Mouse (Mus musculus): ENCODE measurements around the gene Eno2. TPM values are rescaled to one million over a fixed set of nuclear protein-coding genes. Genes with fewer than 3 reads are reported as not detected.

The Eno2 gene
- polyA plus RNA-seq, 1 experiment = 1.4 TPM

DNA sequence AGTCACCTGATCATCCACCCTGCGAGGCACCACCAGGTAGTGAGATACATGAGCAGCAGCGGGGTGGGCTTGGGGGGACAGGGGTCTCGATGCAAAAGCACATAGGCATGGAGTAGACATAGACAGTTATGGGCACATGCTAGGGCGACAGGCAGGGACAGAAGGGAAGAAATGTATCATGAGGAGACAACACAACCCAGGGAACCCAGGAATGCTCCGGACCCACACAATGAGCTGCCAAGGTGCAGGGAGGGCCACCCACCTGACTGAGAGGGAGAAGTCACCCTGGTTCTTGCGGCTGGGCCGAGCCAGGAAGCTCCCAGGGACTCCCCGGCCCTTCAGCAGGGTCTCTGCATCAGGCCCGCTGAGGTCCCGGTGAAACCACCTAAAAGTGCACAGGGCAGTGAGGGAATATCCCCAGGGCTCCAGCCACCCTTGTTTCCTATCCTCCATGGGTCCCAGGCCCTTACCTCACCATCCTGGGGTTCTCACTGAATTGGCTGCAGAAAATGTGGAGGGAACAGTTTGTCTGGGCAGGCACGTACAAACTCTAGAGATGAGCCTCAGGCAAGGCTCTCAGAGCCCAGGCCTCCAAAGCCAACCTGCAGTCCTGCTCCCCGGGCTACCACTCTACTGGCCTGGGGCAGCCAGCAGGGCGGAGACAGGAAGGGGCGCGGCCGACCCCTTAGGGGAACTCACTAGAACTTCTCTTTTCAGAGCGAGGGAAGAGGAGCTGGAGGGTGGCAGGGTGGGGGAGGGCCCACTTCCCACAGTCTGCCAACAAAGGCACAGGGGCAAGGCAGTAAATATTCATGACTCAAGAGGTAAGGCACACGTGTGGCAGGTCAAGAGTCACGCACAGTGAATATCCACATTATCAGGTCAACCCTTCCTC lies 36.8 kb downstream of the Eno2 start:
- Histone ChIP-seq H3K4me3 (replicated peaks; ENCODE audit: control insufficient read depth, low read depth, low read length) (peak overlapping the region; percentile 87), H3K27ac (ENCODE audit: control insufficient read depth, insufficient read depth, low read depth, low read length, poor library complexity) (peak overlapping the region; percentile 92), H3K4me1 (ENCODE audit: control insufficient read depth, insufficient read depth, low read length) (peaks cover 10% of the 10 kb centered on the region)
- 1% methylated on average over 19 of the region's 19 CpGs for WGBS
- TF ChIP-seq POLR2A (IDR thresholded peaks at IDR 0.05; ENCODE audit: borderline replicate concordance, control insufficient read depth, low read depth, low read length) (peak; percentile 98; the same call in 1 of the 2 replicates), CTCF (IDR thresholded peaks at IDR 0.05; ENCODE audit: control insufficient read depth, insufficient read depth, low read length) (0 out of 2 replicates have a peak, but pooled peaks have one; percentile 3)

DNA sequence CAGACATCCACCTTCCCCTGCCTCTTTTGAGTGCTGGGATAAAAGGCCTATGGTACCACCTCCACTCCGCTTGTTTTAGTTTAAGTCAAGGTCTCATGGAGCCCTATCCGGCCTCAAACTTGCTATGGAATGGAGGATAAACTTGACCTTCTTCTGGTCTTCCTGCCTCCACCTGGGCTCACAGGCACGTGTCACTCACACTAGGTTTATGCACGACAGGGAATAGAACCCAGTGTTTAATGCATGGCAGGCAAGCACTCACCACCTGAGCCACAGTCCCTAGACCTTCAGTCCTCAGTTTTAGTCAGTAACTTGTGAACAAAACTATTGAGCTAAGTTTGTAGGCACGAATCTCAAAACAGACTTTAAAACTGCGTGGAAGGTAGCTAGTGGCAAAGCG lies 38.4 kb downstream of the Eno2 start:
- Histone ChIP-seq H3K27ac (ENCODE audit: control insufficient read depth, insufficient read depth, low read depth, low read length, poor library complexity) (peak overlapping the region; percentile 92; the same call in 1 of the 2 replicates), H3K4me1 (ENCODE audit: control insufficient read depth, insufficient read depth, low read length) (peaks cover 10% of the 10 kb centered on the region), H3K4me3 (replicated peaks; ENCODE audit: control insufficient read depth, low read depth, low read length) (peak overlapping the region; percentile 87)
- TF ChIP-seq POLR2A (IDR thresholded peaks at IDR 0.05; ENCODE audit: borderline replicate concordance, control insufficient read depth, low read depth, low read length) = no peak
- TF ChIP-seq CTCF (IDR thresholded peaks at IDR 0.05; ENCODE audit: control insufficient read depth, insufficient read depth, low read length) = no peak
- 65% methylated on average over 7 of the region's 7 CpGs for WGBS

DNA sequence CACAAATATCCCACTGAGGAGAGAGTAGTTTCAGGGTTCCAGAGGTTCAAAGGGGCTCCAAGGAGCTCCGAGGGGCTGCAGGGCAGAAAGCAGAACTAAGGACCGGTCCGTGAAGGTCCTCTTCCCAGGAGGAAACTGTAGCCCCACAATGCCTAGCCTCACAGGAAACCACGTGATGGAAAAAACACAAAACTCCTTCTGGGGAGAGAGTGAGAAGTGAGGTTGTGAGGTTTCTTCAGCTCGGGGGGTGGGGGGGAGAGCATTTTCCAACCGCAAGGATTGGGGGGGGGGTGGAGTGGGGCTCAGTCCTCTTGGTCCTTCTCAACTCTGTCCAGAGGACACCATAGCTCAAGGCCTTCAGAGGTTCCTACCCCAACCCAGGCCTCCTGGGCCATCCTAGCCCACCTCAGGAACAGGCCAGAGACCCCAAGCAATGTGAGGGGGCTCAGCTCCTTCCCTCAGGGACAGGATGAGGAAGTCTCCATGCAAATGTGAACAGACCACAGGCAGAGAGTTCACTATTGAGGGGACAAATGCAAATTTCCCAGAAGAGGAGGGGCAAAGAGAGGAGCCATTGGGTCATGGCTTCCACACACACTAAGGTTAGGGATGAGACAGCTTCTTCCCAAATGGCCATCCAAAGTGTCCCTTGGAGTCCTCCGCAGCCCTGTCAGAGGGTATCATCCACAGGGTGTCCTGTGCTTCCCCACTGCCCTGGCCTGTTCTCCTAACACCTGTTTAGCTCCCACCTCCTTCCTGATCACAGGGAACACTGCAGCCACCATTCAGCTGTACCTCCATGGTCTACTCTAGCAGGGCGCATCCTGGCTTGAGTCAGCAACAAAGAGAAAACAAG lies 39.4 kb downstream of the Eno2 start:
- Histone ChIP-seq H3K4me1 (ENCODE audit: control insufficient read depth, insufficient read depth, low read length) (peaks cover 12% of the 10 kb centered on the region), H3K27ac (ENCODE audit: control insufficient read depth, insufficient read depth, low read depth, low read length, poor library complexity) (peak overlapping the region; percentile 95), H3K4me3 (replicated peaks; ENCODE audit: control insufficient read depth, low read depth, low read length) (peak overlapping the region; percentile 70)
- WGBS = 15% methylated on average over 8 of the region's 8 CpGs
- TF ChIP-seq POLR2A (IDR thresholded peaks at IDR 0.05; ENCODE audit: borderline replicate concordance, control insufficient read depth, low read depth, low read length) = no peak
- no peak for TF ChIP-seq CTCF (IDR thresholded peaks at IDR 0.05; ENCODE audit: control insufficient read depth, insufficient read depth, low read length)

- no peak for TF ChIP-seq CTCF (IDR thresholded peaks at IDR 0.05; ENCODE audit: control insufficient read depth, insufficient read depth, low read length)
- TF ChIP-seq POLR2A (IDR thresholded peaks at IDR 0.05; ENCODE audit: borderline replicate concordance, control insufficient read depth, low read depth, low read length) = no peak
- peaks cover 18% of the 10 kb centered on the region for H3K4me1 ChIP-seq (ENCODE audit: control insufficient read depth, insufficient read depth, low read length)
- WGBS = 90% methylated on average over 10 of the region's 10 CpGs
- H3K4me3 ChIP-seq (replicated peaks; ENCODE audit: control insufficient read depth, low read depth, low read length) = no peak overlapping the region
- no peak overlapping the region for H3K27ac ChIP-seq (ENCODE audit: control insufficient read depth, insufficient read depth, low read depth, low read length, poor library complexity)
Observed at GRCm38 (mm10) chr6:124728621-124729020, 40.9 kb downstream of the Eno2 start.

- Histone ChIP-seq H3K4me1 (ENCODE audit: control insufficient read depth, insufficient read depth, low read length) (peaks cover 28% of the 10 kb centered on the region), H3K27ac (ENCODE audit: control insufficient read depth, insufficient read depth, low read depth, low read length, poor library complexity) (peak overlapping the region; percentile 80), H3K4me3 (replicated peaks; ENCODE audit: control insufficient read depth, low read depth, low read length) (no peak overlapping the region)
- WGBS = 36% methylated on average over 10 of the region's 10 CpGs
- TF ChIP-seq POLR2A (IDR thresholded peaks at IDR 0.05; ENCODE audit: borderline replicate concordance, control insufficient read depth, low read depth, low read length) (no peak), CTCF (IDR thresholded peaks at IDR 0.05; ENCODE audit: control insufficient read depth, insufficient read depth, low read length) (no peak)
Observed at GRCm38 (mm10) chr6:124724472-124724871, 45.0 kb downstream of the Eno2 start.

DNA sequence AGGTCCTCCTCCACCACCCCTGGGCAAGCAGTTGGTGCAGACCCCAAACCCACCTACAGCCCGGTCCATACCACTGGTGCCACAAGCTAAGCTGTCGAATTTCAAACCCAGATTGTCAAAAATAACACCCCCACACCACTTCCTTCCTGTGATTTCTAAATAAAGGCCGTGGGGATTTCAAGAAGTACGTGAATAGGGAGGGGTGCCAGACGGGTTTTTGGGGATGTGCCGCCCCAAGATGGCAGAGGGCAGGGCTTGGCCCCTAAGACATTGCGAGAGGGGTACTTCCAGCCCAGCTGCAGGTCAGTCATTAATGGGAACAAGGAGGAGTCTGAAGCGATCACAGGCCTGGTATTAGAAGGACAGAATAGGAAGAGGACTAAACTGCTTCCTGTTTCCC lies 45.9 kb downstream of the Eno2 start:
- WGBS = 15% methylated on average over 8 of the region's 8 CpGs
- Histone ChIP-seq H3K4me1 (ENCODE audit: control insufficient read depth, insufficient read depth, low read length) (peaks cover 24% of the 10 kb centered on the region), H3K4me3 (replicated peaks; ENCODE audit: control insufficient read depth, low read depth, low read length) (peak overlapping the region; percentile 41), H3K27ac (ENCODE audit: control insufficient read depth, insufficient read depth, low read depth, low read length, poor library complexity) (peak overlapping the region; percentile 80)
- TF ChIP-seq CTCF (IDR thresholded peaks at IDR 0.05; ENCODE audit: control insufficient read depth, insufficient read depth, low read length) = no peak
- TF ChIP-seq POLR2A (IDR thresholded peaks at IDR 0.05; ENCODE audit: borderline replicate concordance, control insufficient read depth, low read depth, low read length) = no peak

- peaks cover 24% of the 10 kb centered on the region for H3K4me1 ChIP-seq (ENCODE audit: control insufficient read depth, insufficient read depth, low read length)
- H3K27ac ChIP-seq (ENCODE audit: control insufficient read depth, insufficient read depth, low read depth, low read length, poor library complexity) = peak overlapping the region; percentile 80
- WGBS = 52% methylated on average over 6 of the region's 6 CpGs
- TF ChIP-seq CTCF (IDR thresholded peaks at IDR 0.05; ENCODE audit: control insufficient read depth, insufficient read depth, low read length) (no peak), POLR2A (IDR thresholded peaks at IDR 0.05; ENCODE audit: borderline replicate concordance, control insufficient read depth, low read depth, low read length) (no peak)
- peak overlapping the region; percentile 41 for H3K4me3 ChIP-seq (replicated peaks; ENCODE audit: control insufficient read depth, low read depth, low read length)
Observed at GRCm38 (mm10) chr6:124722876-124723473, 46.5 kb downstream of the Eno2 start.
